Mouse (Mus musculus) hindbrain, embryonic 10.5 days (tissue): ENCODE results near the gene Syt3. TPM values are rescaled to one million over a fixed set of nuclear protein-coding genes. Genes with fewer than 3 reads are reported as not detected.
A peak's percentile ranks its signal among the peaks of the same experiment; 100 is the strongest.

ENCODE experiments used
- DNase-seq: peaks from one replicate; pipeline ENCODE4 v3.0.0-alpha.2; 2017; ENCODE audit warnings: low spot score
- H3K27ac ChIP-seq: fragments of 300-500 bp; sonication (generic); 2 replicates; pipeline ENCODE4 v1.5.1; 2016; ENCODE audit warnings: mild to moderate bottlenecking, moderate library complexity
- H3K27me3 ChIP-seq: fragments of 300-500 bp; sonication (generic); 2 replicates; pipeline ENCODE4 v1.6.1; 2016; ENCODE audit warnings: mild to moderate bottlenecking; ENCODE audit not compliant: poor library complexity, insufficient read depth, severe bottlenecking
- H3K36me3 ChIP-seq: fragments of 300-500 bp; sonication (generic); 2 replicates; pipeline ENCODE4 v1.6.1; 2016; ENCODE audit warnings: mild to moderate bottlenecking, moderate library complexity
- H3K4me1 ChIP-seq: fragments of 300-500 bp; sonication (generic); replicated peaks from 2 replicates; pipeline ENCODE4 v1.6.1; 2016; ENCODE audit warnings: mild to moderate bottlenecking
- H3K4me3 ChIP-seq: fragments of 300-500 bp; sonication (generic); 2 replicates; pipeline ENCODE4 v1.5.1; 2016; ENCODE audit warnings: mild to moderate bottlenecking, moderate library complexity
- H3K9me3 ChIP-seq: fragments of 300-500 bp; sonication (generic); 2 replicates; pipeline ENCODE4 v1.6.1; 2016; ENCODE audit warnings: mild to moderate bottlenecking, moderate library complexity
- WGBS: fragments of 180-500 bp; shearing (Covaris S2); methylation state at CpG from one replicate; pipeline ENCODE4 v1.1.7; 2016; 5-methylcytosine and 5-hydroxymethylcytosine counted together
- polyA plus RNA-seq: library from polyadenylated mRNA; unstranded; fragments of >200 nt; fragmentation: Nextera tagmentation; extraction: Ambion mirVana; gene quantifications from 2 replicates; pipeline ENCODE4 v1.2.1, GENCODE M21; 2016

Gene Syt3
- polyA plus RNA-seq, 1 experiment from 2014 or later, result 3.0 TPM

DNA sequence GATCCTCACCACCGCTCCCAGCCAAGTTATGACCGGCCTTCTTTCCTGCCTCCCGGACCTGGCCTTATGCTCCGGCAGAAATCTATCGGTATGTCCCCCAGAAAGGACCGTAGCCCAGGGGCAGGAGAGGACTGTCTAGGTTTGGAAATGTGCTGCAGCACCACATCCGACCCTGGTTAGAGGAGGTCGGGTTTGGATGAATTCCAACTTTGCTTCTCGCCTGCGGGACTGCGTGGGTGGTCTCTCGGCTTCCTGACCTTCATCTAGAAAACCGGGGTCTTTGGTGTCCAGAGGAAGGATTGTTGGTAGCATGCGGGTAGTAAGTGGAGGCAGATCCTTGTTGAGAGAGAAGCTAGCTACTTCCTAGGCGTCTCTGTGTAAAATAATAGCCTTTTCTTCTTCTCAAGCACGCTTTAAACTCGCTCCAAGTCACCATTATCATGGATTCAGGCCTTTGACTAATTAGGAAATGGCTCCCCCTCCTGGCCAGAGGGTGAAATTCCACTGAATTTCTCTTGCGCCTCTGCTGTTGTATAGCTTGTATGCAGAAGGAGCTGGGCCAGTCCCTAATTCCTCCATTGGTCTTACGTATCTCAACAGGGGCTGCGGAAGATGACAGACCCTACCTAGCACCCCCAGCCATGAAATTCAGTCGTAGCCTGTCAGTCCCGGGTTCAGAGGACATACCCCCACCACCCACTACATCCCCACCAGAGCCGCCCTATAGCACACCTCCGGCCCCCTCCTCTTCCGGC lies 32.8 kb upstream of the Syt3 start:
- peak; percentile 88 for DNase-seq
- Histone ChIP-seq H3K27me3 (peaks cover 92% of the 10 kb centered on the region), H3K4me3 (peak overlapping the region; percentile 45), H3K36me3 (0 out of 2 replicates have a peak, but pooled peaks cover 2% of the 10 kb centered on the region), H3K4me1 (peaks cover 59% of the 10 kb centered on the region), H3K27ac (peak overlapping the region; percentile 62; the same call in 1 of the 2 replicates), H3K9me3 (no peaks in the 10 kb centered on the region; the same call in 1 of the 2 replicates)
- WGBS, result 5% methylated on average over 25 of the region's 25 CpGs

DNA sequence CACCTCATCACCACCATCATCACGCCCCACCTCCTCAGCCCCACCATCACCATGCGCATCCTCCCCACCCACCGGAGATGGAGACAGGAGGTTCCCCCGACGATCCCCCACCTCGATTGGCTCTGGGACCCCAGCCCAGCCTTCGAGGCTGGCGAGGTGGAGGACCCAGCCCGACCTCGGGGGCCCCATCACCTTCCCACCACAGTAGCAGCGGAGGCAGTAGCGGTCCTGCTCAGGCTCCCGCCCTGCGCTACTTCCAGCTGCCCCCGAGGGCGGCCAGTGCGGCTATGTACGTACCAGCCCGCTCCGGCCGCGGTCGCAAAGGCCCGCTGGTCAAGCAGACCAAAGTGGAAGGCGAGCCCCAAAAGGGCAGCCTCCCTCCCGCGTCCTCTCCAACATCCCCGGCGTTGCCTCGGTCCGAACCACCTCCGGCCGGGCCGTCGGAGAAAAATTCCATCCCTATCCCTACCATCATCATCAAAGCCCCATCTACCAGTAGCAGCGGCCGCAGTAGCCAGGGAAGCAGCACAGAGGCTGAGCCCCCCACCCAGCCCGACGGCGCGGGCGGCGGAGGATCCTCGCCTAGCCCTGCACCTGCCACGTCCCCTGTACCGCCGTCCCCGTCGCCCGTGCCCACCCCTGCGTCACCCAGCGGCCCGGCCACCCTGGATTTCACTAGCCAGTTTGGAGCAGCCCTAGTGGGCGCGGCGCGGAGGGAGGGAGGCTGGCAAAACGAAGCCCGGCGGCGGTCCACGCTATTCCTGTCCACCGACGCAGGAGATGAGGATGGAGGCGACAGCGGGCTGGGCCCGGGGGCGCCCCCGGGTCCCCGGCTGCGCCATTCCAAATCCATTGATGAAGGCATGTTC lies 31.8 kb upstream of the Syt3 start:
- H3K27ac ChIP-seq, result peak overlapping the region; percentile 40
- peaks cover 100% of the 10 kb centered on the region for H3K27me3 ChIP-seq
- peak overlapping the region; percentile 38 for H3K4me3 ChIP-seq
- WGBS, result 3% methylated on average over 71 of the region's 71 CpGs
- H3K36me3 ChIP-seq, result no peaks in the 10 kb centered on the region
- H3K4me1 ChIP-seq, result peaks cover 69% of the 10 kb centered on the region
- peak; percentile 28 for DNase-seq
- H3K9me3 ChIP-seq, result no peaks in the 10 kb centered on the region; the same call in 1 of the 2 replicates

DNA sequence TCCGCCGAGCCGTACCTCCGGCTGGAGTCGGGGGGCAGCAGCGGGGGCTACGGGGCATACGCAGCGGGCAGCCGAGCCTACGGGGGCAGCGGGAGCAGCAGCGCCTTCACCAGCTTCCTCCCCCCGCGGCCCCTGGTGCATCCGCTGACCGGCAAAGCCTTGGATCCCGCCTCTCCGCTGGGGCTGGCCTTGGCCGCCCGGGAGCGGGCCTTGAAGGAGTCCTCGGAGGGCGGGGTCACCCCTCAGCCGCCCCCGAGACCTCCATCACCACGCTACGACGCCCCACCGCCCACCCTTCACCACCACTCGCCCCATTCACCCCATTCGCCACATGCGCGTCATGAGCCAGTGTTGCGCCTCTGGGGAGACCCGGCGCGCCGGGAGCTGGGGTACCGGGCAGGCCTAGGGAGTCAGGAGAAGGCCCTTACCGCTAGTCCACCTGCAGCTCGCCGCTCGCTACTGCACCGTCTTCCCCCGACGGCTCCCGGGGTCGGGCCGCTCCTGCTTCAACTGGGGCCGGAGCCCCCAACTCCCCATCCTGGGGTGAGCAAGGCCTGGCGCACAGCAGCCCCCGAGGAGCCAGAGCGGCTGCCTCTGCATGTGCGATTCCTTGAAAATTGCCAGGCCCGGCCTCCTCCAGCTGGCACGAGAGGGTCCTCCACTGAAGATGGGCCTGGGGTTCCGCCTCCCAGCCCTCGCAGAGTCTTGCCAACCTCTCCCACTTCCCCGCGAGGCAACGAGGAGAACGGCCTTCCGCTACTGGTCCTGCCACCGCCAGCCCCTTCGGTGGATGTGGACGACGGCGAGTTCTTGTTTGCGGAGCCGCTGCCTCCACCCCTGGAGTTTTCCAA lies 30.9 kb upstream of the Syt3 start:
- peaks cover 77% of the 10 kb centered on the region for H3K4me1 ChIP-seq

GRCm38 (mm10) chr7:44353601-44354340 lies 30.1 kb upstream of the Syt3 start:
- peaks cover 83% of the 10 kb centered on the region for H3K4me1 ChIP-seq
- DNase-seq, result peak; percentile 60
- peaks cover 97% of the 10 kb centered on the region for H3K27me3 ChIP-seq
- 1% methylated on average over 35 of the region's 35 CpGs for WGBS
- no peaks in the 10 kb centered on the region for H3K36me3 ChIP-seq
- H3K9me3 ChIP-seq, result no peaks in the 10 kb centered on the region; the same call in 1 of the 2 replicates
- H3K4me3 ChIP-seq, result peak overlapping the region; percentile 38
- H3K27ac ChIP-seq, result no peak overlapping the region

More for the DNA sequence above, 30.9 kb upstream of the Syt3 start:
- no peaks in the 10 kb centered on the region; the same call in 1 of the 2 replicates for H3K9me3 ChIP-seq
- H3K27me3 ChIP-seq, result peaks cover 100% of the 10 kb centered on the region
- peak overlapping the region; percentile 6; the same call in 1 of the 2 replicates for H3K27ac ChIP-seq
- peak overlapping the region; percentile 38 for H3K4me3 ChIP-seq
- peak; percentile 28 for DNase-seq
- H3K36me3 ChIP-seq, result no peaks in the 10 kb centered on the region
- WGBS, result 2% methylated on average over 71 of the region's 71 CpGs

GRCm38 (mm10) chr7:44355411-44355810 lies 28.5 kb upstream of the Syt3 start:
- Histone ChIP-seq H3K9me3 (no peaks in the 10 kb centered on the region; the same call in 1 of the 2 replicates), H3K4me3 (no peak overlapping the region), H3K4me1 (peaks cover 95% of the 10 kb centered on the region), H3K27ac (no peak overlapping the region), H3K36me3 (no peaks in the 10 kb centered on the region), H3K27me3 (peaks cover 90% of the 10 kb centered on the region)
- WGBS, result 69% methylated on average over 6 of the region's 6 CpGs
- no peak for DNase-seq

DNA sequence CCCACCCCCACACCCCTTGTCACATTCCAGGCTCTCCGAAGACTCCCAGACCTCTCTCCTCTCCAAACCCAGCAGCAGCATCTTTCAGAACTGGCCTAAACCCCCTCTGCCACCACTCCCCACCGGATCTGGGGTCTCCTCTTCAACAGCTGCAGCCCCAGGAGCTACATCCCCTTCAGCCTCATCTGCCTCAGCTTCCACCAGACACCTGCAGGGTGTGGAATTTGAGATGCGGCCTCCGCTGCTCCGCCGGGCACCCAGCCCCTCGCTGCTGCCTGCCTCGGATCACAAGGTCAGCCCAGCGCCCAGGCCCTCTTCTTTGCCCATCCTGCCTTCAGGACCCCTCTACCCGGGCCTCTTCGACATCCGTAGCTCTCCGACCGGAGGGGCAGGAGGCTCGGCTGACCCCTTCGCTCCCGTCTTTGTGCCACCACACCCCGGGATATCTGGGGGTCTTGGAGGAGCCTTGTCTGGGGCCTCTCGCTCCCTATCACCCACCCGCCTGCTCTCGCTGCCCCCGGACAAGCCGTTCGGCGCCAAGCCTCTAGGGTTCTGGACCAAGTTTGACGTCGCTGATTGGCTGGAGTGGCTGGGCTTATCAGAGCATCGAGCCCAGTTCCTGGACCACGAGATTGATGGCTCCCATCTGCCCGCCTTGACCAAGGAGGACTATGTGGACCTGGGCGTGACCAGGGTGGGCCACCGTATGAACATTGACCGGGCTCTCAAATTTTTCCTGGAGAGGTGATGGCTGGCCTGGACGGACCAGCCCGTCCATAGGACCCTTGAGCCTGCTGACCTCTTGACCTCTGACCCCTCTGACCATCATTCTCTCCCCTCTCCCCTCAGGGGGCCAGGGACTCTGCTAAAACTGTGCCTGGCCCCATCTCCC lies 27.1 kb upstream of the Syt3 start:
- no peaks in the 10 kb centered on the region for H3K36me3 ChIP-seq
- H3K27me3 ChIP-seq, result peaks cover 90% of the 10 kb centered on the region
- H3K4me3 ChIP-seq, result peak overlapping the region; percentile 46
- H3K27ac ChIP-seq, result peak overlapping the region; percentile 79
- H3K9me3 ChIP-seq, result no peaks in the 10 kb centered on the region; the same call in 1 of the 2 replicates
- peaks cover 87% of the 10 kb centered on the region for H3K4me1 ChIP-seq
- WGBS, result 1% methylated on average over 35 of the region's 35 CpGs
- DNase-seq, result peak; percentile 51

GRCm38 (mm10) chr7:44357531-44357930 lies 26.4 kb upstream of the Syt3 start:
- WGBS, result 10% methylated on average over 10 of the region's 10 CpGs
- peaks cover 80% of the 10 kb centered on the region for H3K4me1 ChIP-seq
- peak overlapping the region; percentile 79 for H3K27ac ChIP-seq

DNA sequence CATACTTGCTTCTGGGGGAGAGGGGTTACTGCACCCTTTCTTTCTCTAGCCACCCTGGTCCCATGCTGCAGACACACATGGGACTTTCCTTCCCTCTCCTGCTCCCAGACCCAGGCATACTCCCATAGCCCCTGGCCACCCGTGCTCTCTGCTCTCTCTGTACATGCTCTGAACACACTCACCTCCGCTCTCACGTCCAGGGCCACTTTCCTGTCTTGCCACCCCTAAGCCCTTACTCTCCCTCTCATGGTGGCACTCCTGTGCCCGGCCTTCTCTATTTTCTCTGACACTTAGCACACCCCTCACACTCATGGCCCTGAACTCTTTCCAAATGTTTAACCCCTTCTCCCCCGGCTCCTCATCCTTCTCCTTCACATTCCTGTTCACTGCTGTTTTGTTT lies 25.9 kb upstream of the Syt3 start:
- 13% methylated on average over 5 of the region's 5 CpGs for WGBS
- H3K9me3 ChIP-seq, result no peaks in the 10 kb centered on the region
- peaks cover 76% of the 10 kb centered on the region for H3K4me1 ChIP-seq
- no peak overlapping the region; the same call in 1 of the 2 replicates for H3K4me3 ChIP-seq
- DNase-seq, result no peak
- no peaks in the 10 kb centered on the region for H3K36me3 ChIP-seq
- H3K27ac ChIP-seq, result peak overlapping the region; percentile 56
- peaks cover 90% of the 10 kb centered on the region for H3K27me3 ChIP-seq

More at GRCm38 (mm10) chr7:44357531-44357930, 26.4 kb upstream of the Syt3 start:
- Histone ChIP-seq H3K27me3 (peaks cover 90% of the 10 kb centered on the region), H3K4me3 (peak overlapping the region; percentile 46), H3K36me3 (no peaks in the 10 kb centered on the region), H3K9me3 (no peaks in the 10 kb centered on the region)
- DNase-seq, result no peak

DNA sequence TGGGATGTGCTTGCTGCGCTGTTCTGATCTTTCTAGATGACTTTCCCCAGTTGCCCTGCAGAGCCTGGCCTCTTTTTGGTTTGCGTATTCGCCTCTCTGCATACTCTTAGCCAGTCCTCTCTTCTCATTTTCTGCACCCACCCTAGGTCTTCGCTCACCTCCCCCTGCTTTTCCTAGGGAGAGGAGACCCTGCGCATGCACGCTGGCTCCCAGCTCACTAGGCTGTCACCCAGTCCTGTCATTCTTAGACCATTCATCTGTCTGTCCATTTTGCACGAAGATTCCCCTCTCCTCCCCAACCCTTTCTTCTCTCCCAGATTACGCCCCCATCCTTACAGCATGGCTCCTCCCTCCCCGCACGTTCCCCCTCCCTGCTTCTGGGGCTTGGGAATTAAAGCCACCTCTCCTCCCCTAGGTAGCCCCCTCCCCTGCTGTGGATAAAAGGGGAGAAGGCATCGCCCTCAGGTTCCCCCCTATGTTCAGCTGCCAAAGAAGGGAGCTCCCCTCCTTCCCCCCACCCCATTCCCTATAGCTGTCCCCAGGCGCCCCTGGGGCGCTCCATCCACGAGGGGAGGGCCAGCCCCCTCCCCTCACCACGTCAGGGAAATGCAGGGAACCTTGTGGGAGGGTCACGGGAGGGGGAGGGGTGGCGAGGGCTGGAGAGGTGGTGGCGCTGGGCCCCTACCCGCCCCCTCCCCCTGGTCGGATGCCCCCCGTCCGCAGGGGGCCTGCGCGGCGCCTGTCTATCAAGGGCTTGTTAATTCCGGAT lies 24.8 kb upstream of the Syt3 start:
- Histone ChIP-seq H3K4me1 (peaks cover 65% of the 10 kb centered on the region), H3K27me3 (peaks cover 86% of the 10 kb centered on the region), H3K27ac (peak overlapping the region; percentile 87), H3K9me3 (no peaks in the 10 kb centered on the region), H3K4me3 (peak overlapping the region; percentile 57), H3K36me3 (no peaks in the 10 kb centered on the region)
- 3% methylated on average over 26 of the region's 26 CpGs for WGBS
- peak; percentile 56 for DNase-seq

DNA sequence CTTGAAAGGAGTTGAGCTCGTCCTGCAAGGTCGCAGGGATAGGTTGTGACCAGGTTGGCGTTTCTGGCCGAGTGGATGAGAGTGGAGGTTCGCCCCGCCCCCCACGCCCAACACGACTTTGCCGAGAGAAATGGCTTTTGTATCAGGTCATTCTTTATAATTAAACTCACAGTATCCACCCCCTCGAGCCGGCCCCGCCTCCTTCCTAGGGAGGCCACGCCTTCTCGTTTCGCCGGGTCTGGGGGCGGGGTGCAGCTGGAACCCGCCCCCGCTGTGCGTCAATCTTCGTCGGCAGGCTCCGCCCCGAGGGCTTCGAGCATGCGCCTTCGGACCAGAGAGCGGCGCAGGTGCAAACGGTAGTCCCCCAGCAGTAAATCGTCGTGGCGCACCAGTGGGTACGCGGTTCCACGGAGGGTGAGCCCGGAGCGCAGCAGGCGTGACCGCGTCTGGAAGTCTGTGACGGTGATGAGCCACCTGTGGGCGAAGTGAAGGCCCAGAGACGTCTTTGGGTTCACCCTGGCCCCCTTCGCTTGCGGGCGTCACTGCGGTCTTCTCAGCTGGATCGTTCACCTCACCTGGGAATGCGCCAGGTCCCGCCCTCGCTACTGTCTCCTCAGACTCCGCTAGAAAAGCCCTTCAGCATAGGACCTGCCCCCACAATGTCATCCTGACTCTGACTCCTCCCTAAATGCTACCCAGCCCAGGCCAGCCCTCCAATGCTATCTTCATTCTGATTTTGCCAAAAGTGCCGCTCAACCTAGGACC lies 23.8 kb upstream of the Syt3 start:
- Histone ChIP-seq H3K9me3 (no peaks in the 10 kb centered on the region), H3K36me3 (no peaks in the 10 kb centered on the region), H3K27me3 (peaks cover 76% of the 10 kb centered on the region), H3K4me3 (peak overlapping the region; percentile 57), H3K27ac (peak overlapping the region; percentile 87), H3K4me1 (peaks cover 56% of the 10 kb centered on the region)
- under 1% methylated on average over 54 of the region's 54 CpGs for WGBS
- peak; percentile 94 for DNase-seq
